Mouse (Mus musculus) gonadal fat pad, adult 2 months (tissue): ENCODE data around the gene Pde6d. TPM values are rescaled to one million over a fixed set of nuclear protein-coding genes. Genes with fewer than 3 reads are reported as not detected.
A peak's percentile ranks its signal among the peaks of the same experiment; 100 is the strongest.

Source experiments
- DNase-seq: peaks from one replicate; pipeline ENCODE4 v3.0.0-alpha.2; 2012; ENCODE audit warnings: low read depth
- polyA plus RNA-seq: library from polyadenylated mRNA; depleted of rRNA; stranded (reverse); fragments of >200 nt; gene quantifications from 2 replicates; pipeline ENCODE4 v1.2.3, GENCODE M21; 2012; rRNA removed

Gene Pde6d
- polyA plus RNA-seq, 1 experiment, result 15.7 TPM

- peak; percentile 46 for DNase-seq
Observed at GRCm38 (mm10) chr1:86503906-86504696, 78.3 kb downstream of the Pde6d start.

GRCm38 (mm10) chr1:86503165-86503747, 79.2 kb downstream of the Pde6d start:
- no peak for DNase-seq

- no peak for DNase-seq
Observed at GRCm38 (mm10) chr1:86502221-86503048, 80.0 kb downstream of the Pde6d start.

- peak; percentile 88 for DNase-seq
Observed at GRCm38 (mm10) chr1:86501559-86501958, 80.9 kb downstream of the Pde6d start.

GRCm38 (mm10) chr1:86501114-86501532, 81.3 kb downstream of the Pde6d start:
- DNase-seq, result no peak

- DNase-seq, result no peak
Observed at GRCm38 (mm10) chr1:86500681-86501080, 81.7 kb downstream of the Pde6d start.

GRCm38 (mm10) chr1:86499903-86500302, 82.5 kb downstream of the Pde6d start:
- no peak for DNase-seq

GRCm38 (mm10) chr1:86498611-86499010, 83.8 kb downstream of the Pde6d start:
- no peak for DNase-seq

- DNase-seq, result no peak
Observed at GRCm38 (mm10) chr1:86497986-86498385, 84.4 kb downstream of the Pde6d start.

- DNase-seq, result no peak
Observed at GRCm38 (mm10) chr1:86497361-86497760, 85.1 kb downstream of the Pde6d start.

GRCm38 (mm10) chr1:86496340-86496739, 86.1 kb downstream of the Pde6d start:
- no peak for DNase-seq

- DNase-seq, result no peak
Observed at GRCm38 (mm10) chr1:86493783-86494182, 88.6 kb downstream of the Pde6d start.

Other genes starting within 250 kb of the Pde6d start
- gene Ncl, start 223.2 kb downstream of the Pde6d start, polyA plus RNA-seq, result 5.8 and 13.1 TPM in 2 replicates
- gene Nmur1, start 156.4 kb downstream of the Pde6d start, polyA plus RNA-seq, result 0.20 and 0.58 TPM in 2 replicates
- gene Tex44, start 156.3 kb downstream of the Pde6d start, polyA plus RNA-seq, result 0.78 and 1.3 TPM in 2 replicates
- 380 and 511 TPM in 2 replicates for gene Ptma, start 55.9 kb downstream of the Pde6d start, polyA plus RNA-seq
- gene Cops7b, start 275 bp upstream of the Pde6d start, polyA plus RNA-seq, result 28.3 and 31.2 TPM in 2 replicates
- 0.28 TPM in 1 of 2 replicates, not detected in the other for gene Nppc, start 87.9 kb upstream of the Pde6d start, polyA plus RNA-seq
- gene Dis3l2, start 121.2 kb upstream of the Pde6d start, polyA plus RNA-seq, result 13.7 and 13.9 TPM in 2 replicates